Mouse (Mus musculus) adrenal gland, adult 18-20 months (tissue): ENCODE data around the gene Hif3a. TPM values are rescaled to one million over a fixed set of nuclear protein-coding genes. Genes with fewer than 3 reads are reported as not detected.

Experiments
- DNase-seq, 2 experiments: peaks; one replicate each; pipeline ENCODE4 v3.0.0; 2021 to 2022; ENCODE audit warnings: low spot score in 2 of 2
- total RNA-seq, 2 experiments: library from RNA; stranded (reverse); gene quantifications; 1 replicate in 1 of 2; 2 replicates in 1 of 2; pipeline ENCODE4 v1.2.3; 2021

Gene Hif3a
- total RNA-seq, 2 experiments from 2014 or later = 3.4 to 4.3 TPM

DNA sequence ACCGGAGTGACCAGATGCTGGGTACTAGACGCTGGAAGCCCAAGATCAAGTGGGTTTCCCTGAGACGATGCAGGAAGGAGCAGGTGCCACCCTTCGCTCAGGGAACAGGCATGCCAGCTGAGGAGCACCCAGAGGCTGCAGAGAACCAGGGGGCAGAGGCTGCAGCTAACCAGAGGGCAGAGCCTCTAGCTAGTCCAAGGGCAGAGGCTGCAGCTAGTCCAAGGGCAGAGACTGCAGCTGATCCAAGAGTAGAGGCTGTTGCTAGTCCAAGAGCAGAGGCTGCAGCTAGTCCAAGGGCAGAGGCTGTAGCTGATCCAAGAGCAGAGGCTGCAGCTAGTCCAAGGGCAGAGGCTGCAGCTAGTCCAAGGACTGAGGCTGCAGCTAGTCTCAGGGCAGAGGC, 66.9 kb downstream of the Hif3a start:
- no peak for DNase-seq

DNA sequence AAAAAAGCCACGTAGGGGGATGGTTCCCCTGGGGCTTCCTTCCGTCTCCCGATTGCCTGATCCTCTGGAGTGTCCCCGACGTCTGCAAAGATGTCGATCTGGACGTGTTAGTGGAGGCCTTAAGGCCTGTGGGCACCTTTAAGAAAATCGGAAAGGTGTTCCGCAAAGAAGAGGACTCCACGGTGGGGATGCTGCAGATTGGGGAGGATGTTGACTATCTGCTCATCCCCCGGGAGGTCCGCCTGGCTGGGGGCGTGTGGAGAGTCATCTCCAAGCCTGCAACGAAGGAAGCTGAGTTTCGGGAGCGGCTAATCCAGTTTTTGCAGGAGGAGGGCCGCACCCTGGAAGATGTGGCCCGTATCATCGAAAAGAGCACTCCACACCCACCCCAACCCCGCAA, 67.8 kb downstream of the Hif3a start:
- DNase-seq = no peak

DNA sequence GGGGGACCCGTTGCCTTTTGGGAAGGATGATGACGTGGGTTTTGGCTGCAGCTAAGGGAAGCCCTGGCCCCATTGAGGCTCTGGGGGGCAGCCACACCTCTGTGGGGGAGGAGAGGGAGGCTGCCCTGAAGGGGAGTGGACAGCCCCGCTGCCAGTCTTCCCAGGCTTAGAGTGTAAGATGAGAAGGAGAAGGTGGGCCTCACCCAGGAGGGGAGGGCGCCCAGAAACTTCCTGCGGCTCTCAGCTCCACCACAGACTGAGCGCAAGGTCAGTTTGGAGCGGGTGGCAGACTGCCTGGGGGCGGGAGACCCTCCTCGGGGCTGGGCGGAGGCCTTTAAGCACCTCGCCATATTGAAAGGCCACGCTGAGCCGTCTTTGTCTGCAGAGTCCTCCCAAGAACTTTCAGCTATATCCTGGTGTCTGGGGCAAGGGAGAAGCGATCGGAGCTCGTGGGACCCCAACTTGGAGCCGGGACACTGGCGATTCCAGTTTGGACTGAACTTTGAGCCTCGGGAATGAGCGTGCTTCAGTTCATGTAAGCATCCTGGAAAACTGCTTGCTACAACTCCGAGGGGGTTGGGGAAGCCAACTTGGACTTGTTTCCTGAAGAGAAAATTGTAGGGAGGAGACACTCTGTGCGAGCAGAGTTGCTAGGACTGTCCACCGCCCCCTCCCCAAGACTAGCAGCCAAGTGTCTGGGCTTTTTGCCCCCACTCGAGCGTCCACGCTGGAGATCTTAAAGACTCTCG, 68.4 kb downstream of the Hif3a start:
- DNase-seq = peak; percentile 66 to 68

DNA sequence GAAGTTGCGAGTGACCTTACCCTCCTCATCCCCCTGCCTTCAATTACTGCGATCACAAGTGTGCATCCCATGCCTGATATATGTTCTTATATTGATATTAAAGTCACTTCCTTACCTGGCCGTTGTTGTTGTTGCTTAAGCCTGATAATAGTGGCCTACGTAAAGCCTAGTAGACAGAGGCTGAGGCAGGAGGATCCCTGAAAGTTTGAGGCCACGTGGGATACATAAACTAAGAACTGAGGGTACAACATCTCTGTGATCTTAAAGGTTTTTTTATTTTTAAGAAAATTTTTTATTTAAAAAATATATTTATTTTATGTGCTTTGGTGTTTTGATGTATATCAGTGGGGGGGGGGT, 69.8 kb downstream of the Hif3a start, which contains the start of gene Ccdc8:
Gene Ccdc8 (plus strand): TSS at position 258 of the 357 bp plus-strand sequence.
- DNase-seq = no peak

DNA sequence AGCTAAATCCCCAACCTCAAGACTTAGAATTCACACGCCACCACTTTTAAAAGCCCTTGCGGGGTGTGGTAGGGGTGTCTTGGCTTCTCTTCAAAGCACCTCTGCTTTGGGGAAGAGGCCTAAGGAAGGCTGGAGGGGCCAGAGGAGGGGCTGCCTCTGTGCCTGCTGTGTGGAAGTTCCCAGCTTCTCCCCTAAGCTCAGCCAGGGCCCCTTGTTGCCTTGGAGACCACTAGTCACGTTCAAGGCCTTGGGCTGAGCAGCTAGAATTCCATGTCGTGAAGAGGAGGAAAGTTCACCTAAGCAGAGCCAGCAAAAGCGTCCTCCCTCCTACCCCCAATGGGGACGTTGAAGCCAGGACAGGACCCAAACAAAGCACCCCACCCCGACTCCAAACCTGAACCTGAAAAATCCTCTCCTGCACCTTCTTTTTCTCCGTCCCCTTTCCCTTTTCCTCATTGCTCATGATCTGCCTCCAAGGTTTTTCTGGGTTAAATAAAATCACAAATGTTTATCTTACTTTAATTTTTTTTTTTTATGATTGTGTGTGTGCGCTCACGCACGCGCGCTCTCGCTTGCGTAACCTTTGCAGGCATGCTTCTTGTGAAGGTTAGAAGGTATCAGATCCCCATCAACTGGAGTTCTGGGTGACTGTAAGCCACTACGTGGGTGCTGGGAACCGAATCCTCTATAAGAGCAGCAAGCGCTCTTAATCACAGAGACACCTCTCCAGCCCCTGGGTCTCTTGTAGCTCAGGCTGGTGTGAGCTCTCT, 70.4 kb downstream of the Hif3a start:
- DNase-seq = peak in 1 of 2 experiments; percentile 31

DNA sequence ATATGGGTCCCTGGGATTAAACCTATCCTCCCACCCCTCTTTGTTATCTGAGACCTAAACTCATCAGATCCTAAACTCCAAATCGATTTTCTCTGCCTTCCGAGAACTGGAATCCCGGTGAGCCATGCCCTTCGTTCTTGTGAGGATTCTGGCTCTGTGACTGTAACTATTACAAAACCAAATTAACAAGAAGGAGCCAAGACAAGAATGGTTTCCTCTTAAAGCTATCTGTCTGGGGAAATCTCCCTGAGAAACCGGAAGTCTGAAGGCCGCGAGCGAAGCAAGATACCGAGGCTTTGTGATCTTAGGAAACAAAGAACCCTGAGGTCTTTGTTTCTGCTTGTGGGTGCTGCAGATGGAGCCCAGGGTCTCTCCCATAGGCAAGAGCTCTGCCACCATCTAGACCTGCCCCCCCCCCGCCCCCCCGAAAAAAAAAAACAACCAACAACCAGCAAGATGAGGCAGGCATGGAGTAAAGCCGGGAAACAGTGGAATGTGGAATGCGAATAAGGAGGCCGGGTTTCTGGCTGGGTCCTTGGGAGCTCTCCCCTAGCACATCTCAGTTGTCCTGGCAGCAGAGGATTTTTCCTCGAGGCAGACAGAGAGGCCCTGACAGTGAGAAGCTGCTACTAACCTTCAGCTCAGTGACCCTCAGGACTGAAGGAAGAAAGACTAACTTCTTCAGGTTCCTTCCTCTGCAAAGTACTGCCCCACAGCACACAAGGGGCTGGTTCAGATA, 72.1 kb downstream of the Hif3a start:
- no peak for DNase-seq

DNA sequence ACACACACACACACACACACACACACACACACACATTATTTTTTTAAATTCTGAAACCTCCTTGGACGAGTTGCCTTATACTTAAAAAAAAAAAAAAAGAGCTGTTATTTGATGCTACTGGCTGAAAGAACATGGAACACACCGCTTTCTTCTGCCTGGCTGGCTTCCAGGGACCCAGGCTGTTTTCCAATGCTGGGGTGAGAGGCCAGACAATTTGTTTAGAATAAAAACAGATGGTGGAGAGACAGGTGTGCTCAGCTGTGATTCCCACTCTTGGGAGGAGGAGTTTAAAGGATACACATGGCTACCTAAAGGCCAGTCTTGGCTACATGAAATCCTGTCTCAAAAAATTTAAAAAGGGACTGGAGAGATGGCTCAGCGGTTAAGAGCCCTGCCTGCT, 73.8 kb downstream of the Hif3a start:
- no peak for DNase-seq

DNA sequence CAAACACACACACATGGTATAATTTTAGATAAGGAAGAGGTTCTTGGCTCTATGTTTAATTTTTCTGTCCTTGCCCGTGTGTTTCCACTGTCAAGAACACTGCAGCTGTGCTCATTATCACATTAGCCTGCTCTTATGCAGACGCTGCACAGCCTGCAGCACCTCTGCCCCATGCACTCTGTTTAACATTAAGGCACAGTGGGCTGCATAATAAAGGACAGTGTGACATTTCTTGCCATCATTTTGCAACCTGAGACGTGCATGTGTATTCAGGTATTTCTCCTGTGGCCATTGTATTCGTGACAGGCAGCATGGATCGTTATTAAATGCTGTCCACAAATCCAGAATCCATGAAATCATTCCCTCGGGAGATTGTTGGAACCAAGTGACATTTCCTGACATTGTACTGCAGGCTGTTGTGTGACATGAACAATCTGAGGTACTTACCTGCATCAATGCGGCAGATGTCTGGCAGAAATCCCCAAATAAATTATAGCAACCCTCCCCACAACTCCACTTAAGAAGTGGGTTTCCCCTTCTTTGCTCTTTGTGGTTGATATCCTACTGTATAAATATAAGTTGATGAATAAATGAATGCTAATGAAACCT, 74.6 kb downstream of the Hif3a start:
- DNase-seq = no peak

DNA sequence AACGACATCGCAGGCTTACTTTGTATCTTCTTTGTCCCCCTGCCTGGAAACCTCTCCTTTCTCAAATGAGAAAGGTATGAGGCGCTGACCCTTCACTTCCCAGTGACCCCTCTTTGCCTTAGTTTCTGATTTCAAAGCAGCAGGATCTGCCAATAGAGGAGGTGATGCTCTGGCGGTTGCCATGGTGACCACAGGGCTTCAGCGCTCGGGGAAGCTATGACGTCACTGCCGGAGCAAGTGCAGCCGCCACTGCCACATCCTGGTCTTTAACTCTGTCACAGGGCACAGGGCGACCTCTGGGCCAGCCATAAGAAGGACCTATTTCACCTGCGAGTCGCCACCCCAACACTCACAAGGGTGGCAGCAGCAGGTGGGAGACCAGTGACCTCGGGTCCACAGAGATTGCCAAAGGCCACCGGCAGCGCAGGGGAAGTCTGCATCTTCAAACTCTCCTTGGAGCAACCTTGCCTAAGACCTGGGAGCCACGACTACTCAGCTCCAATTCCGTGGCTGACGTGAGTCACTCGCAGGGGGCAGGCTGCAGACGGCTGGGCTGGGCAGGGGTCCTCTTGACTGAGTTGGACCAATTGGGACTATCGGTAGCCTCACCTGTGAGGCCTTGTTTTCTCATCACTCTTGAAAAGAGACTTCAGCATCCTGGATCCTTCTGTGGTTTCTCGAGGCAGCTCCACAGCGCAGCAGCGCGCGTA, 79.2 kb downstream of the Hif3a start, which contains the start of gene Gm42372:
Gene Gm42372 (plus strand): TSS at position 228 of the 710 bp plus-strand sequence.
- no peak for DNase-seq

Other genes with a start within 250 kb of the Hif3a start
- gene Strn4, start 246.5 kb downstream of the Hif3a start, total RNA-seq = 10 to 100 TPM; 67.7 to 69.3 TPM
- gene Fkrp, start 245.7 kb downstream of the Hif3a start, total RNA-seq = 10 to 100 TPM; 23.7 to 25.2 TPM
- 10 to 100 TPM; 13.9 to 23.3 TPM for gene Prkd2, start 219.5 kb downstream of the Hif3a start, total RNA-seq
- 1 to 10 TPM; 3.1 to 3.8 TPM for gene Dact3, start 187.1 kb downstream of the Hif3a start, total RNA-seq
- under 1 TPM in 1 of 2 experiments, not detected in 1; 0.35 TPM for gene Gng8, start 170.6 kb downstream of the Hif3a start, total RNA-seq
- gene Ptgir, start 155.9 kb downstream of the Hif3a start, total RNA-seq = 1 to 10 TPM in 1 of 2 experiments, under 1 TPM in 1; 0.96 to 1.1 TPM
- gene Calm3, start 138.3 kb downstream of the Hif3a start, total RNA-seq = 100 to 1,000 TPM; 227 to 234 TPM
- gene Pnmal2, start 117.7 kb downstream of the Hif3a start, total RNA-seq = 10 to 100 TPM; 24.4 to 33.3 TPM
- gene Pnmal1, start 102.7 kb downstream of the Hif3a start, total RNA-seq = 1 to 10 TPM; 3.5 to 4.0 TPM
- 1 to 10 TPM; 1.6 to 2.0 TPM for gene Gm42372, start 79.3 kb downstream of the Hif3a start, total RNA-seq
- 10 to 100 TPM; 18.3 TPM for gene Ccdc8, start 69.7 kb downstream of the Hif3a start, total RNA-seq
- 10 to 100 TPM; 88.9 to 95.2 TPM for gene Ppp5c, start 34.5 kb downstream of the Hif3a start, total RNA-seq
- gene Psg16, start 11.6 kb upstream of the Hif3a start, total RNA-seq = under 1 TPM; 0.32 to 0.33 TPM
- gene Ceacam3, start 87.9 kb upstream of the Hif3a start, total RNA-seq = not detected
- under 1 TPM; 0.06 to 0.10 TPM for gene Psg29, start 141.1 kb upstream of the Hif3a start, total RNA-seq